Mouse (Mus musculus): ENCODE measurements around the gene Rngtt.
"Not testable (repeated sequence)": the region's sequence is repeated elsewhere in the genome, so short reads cannot be mapped to it uniquely, and the experiment has no call there.

Gene Rngtt

DNA sequence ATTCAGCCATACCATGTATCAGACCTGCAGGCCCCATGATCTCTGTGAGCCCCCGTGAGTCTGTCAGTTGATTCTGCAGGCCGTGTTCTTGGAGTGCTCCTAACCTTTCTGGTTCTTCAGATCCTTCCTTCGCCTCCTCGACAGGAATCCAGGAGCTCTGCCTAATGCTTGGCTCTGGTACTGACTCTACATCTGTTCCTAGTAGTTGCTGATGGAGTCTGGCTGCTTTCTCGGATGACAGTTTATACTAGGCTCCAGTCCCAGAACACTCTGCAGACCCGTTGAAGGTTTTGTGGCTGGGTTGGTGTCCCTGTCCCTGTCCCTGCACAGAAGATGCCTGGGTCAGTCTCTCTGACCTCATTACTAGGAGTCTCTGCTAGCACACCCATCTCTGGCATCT, 131.8 kb downstream of the Rngtt start:
- no peak for DNase-seq (ENCODE audit: low spot score)

DNA sequence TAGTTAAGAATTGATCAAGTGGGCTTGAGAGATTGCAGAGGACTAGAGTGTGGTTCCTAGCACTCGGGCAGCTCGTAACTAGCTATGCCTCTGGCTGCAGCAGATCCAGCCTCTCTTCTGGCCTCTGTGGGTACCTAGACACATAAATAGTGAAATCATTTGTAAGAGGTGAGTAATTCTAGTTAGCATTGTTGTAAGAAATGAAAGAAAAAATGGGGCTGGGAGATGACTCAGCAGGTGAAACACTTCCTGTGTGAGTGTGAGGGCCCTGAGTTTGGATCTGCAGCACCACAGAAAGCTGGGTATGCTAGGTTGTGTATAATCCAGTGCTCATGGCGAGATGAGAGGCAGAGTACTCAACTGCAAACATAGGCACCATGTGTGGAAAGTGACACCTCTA, 136.2 kb downstream of the Rngtt start:
- no peak for DNase-seq (ENCODE audit: low spot score)

DNA sequence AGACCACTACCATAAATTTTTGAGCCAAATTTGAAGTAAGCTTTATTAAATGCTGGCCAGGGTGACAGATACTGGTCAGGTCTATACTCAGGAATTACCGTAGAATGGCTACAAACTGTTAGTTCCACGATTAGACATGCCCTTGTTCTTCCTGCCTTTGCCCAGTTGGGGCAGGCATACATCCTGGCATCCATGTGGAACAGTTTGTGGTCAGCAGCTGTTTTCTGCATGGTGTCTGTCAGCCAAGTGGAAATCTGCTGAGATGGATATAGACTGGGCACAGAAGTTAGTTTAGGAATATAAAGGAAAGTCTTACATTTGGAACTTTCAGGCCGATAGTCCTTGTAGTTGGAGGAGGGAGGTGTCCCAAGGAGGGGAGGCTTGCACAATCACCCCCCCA, 136.8 kb downstream of the Rngtt start:
- no peak for DNase-seq (ENCODE audit: low spot score)

DNA sequence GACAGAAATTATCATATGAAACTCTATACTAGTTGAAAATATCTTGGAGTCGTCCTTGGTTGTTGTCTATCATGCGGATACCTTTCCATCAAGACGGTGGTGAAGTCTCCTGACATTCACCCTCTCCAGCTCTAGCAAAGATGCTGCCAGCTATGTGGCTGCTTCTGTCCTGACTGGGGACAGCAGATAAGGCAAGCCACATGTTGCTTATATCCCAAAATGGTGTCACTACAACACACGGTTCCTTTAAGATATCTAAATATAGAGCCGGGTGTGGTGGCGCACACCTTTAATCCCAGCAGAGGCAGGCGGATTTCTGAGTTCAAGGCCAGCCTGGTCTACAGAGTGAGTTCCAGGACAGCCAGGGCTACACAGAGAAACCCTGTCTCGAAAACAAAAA, 140.2 kb downstream of the Rngtt start:
- DNase-seq (ENCODE audit: low spot score): not testable (repeated sequence)

DNA sequence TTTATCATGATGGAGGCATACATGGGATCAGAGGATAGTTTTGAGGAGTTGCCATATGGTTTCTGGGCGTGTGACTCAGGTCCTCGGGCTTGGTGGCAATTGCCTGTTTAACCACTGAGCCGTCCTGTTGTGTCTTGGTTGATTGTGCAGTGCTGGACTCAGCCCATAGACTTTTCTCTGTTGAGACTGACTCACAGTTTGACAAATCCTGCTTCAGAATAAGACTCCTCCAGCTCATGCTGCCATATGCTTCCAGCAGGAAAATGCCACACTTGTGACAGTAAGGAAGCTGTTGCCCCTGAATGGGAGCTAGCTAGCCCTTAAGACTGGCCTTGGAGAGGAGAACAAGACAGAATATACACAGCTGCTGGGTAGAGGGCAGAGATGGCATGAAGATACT, 149.7 kb downstream of the Rngtt start:
- DNase-seq (ENCODE audit: low spot score): no peak

DNA sequence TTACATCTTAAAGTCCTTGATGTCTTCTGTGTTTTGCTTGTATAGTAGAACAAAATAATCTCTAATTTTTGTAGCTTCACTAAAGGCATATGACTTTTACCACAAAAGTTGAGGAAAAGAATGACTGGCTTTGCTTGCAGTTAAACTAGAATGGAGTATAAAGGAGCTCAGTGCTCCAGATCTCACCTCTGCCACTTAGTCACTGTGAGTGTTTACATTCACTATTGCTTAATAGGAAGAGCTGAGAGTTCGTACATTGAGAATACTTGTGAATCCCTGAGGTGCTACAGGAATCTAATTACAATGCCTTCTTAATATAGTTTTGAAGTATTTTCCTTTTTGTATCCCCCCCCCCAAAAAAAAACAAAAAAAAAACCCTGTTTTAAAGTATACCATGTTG, 154.3 kb downstream of the Rngtt start:
- no peak for DNase-seq (ENCODE audit: low spot score)

DNA sequence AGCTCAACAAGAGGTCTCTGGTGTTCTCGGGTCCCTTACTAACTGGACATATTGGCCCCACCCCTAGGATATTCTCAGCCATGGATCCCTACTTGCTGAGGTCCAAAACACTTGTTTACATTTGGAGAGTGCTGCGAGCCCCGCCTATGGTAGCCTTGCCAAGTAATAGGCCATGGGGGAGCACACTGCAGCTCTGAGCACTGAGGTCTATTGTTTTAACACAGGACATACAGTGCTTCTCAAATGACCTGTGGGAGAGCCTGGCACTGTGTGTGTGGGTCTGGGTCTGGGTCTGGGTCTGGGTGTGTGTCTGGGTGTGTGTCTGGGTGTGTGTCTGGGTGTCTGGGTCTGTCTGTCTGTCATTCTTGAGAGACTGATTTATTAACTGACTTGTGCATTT, 155.8 kb downstream of the Rngtt start:
- no peak for DNase-seq (ENCODE audit: low spot score)

DNA sequence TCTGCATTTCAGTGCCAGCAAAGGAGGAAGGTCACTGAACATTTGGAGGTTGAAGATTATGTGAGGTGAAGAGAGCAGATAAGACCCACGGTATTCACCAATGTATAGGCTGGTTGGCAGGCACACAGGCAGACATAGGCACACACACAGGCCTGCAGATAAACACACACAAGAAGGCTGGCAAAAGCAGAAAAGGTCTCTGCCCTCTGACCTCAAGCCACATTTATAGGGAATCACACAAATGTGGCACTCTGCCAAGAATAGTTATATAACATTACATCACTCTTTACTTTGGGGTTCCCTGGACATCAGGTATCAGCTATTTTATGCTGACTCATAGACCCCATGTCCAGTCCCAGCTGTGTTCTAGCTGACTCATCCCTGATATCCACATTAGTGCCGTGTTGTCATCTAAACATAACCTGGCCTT, 156.9 kb downstream of the Rngtt start:
- DNase-seq (ENCODE audit: low spot score): no peak

DNA sequence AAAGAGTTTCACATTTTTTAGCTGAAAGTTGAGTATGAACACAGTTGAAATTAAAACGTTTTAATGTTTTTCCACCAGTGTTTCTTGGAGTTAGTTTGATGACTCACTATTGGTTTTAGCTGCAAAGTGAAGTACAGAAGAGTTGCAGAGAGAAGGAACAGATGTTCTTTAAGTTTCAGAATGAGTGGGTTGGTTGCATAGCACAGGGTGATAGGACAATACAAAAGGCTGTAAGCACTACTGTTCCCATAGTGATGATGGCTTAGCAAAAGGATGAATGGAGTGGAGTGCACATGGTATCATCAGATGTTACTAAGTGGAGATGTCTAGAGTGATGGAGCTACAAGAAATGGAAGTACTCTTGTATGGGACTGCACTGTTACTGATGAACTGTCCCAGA, 157.5 kb downstream of the Rngtt start:
- DNase-seq (ENCODE audit: low spot score): no peak

DNA sequence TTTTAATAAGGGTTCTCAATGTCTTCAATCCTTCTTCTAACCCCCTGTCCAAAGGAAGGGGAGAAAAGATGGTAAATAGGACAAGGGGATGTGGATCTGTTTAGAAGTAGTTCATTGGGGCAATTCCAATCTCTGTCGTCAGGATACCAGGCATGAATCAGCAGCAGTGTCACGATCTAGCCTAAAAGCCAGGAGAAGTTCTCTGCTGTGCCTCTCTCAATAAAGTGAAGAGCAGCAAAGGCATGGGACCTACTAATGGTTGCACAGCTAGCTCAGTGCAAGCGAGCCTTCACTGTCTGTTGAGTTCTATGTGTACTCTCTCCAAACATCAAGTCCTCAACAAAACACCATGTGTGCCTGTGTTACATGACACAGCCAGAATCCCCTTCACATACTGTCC, 158.0 kb downstream of the Rngtt start:
- DNase-seq (ENCODE audit: low spot score): no peak

DNA sequence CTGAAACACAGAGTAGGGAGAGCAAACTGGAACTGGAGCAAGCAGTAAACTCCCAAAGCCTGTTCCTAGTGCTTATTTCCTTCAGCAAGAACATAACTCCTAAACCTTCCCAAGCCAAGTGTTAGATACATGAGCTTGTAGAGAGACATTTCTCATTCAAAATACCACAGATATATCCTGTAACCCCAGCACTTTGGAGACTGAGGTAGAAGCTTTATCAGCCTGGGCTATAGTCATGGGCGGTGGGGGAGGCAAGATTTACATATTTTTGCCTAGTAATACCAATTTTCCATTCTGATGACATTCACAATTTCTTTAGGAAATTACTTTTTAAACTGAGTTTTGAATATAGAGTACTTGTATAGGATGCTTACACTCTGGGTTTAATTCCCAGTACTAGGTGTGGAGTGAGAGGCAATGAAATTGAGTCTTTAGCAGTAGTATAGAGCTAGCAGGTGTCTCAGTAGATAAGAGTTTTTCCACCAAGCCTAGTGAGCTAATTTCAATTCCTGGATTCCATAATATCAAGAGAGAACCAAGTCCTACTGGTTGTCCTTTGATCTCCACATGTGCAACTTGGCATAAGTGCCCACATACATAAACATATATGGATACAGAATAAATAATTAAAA, 160.7 kb downstream of the Rngtt start:
- DNase-seq (ENCODE audit: low spot score): no peak

DNA sequence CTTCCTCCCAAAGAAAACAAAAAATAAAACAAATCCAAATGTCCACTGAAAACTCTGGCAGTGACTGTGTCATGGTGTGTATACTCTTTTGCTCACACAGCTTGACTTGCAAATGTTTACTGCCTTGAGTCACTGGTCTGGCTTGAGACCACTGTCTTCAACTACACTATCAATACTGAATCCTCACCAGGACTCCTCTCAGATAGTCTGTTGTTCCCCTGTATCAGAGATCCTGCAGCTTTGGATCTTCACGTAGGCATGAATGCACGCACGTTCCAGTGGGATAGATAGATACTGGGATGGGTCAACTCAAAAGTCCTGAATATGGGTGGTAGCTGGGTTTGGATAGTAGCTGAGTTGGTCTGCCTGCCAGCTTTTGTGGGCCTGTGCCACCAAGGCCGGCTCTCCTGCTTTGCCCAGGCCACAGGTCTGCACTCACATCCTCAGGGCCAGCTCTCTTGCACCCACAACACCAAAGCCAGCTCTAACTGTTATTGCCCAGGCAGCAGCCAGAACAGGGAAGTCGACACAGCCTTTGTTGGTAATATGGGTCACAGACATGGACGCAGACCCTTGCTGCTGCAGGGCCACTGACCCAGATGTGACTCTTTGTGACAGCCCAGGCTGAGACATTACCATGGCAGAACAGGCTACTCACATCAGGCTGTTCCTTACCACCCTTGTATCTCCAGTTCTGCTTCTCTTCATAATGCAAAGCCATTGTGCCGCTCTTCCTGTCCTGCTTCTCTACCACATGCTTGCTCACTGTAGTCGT, 168.1 kb downstream of the Rngtt start:
- peak; percentile 67 for DNase-seq (ENCODE audit: low spot score)

DNA sequence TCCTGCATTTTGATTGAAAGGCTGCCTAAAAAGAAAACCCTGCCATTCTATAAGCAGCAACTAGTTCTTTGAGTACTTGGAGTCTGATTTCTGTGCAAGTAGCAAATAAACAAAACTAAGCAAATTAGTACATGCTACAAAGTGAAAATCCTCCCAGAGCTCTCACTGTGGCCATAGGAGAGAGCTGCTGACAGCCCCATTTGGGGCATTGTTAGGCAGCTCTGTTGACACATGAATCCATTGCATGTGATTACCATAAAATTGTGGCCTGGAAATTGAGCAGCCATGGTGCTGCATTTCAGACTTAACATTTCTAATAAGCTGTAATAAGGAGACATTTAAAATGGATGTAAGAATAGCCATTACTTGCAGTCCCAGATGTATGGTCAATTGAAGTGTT, 171.6 kb downstream of the Rngtt start:
- DNase-seq (ENCODE audit: low spot score): no peak

DNA sequence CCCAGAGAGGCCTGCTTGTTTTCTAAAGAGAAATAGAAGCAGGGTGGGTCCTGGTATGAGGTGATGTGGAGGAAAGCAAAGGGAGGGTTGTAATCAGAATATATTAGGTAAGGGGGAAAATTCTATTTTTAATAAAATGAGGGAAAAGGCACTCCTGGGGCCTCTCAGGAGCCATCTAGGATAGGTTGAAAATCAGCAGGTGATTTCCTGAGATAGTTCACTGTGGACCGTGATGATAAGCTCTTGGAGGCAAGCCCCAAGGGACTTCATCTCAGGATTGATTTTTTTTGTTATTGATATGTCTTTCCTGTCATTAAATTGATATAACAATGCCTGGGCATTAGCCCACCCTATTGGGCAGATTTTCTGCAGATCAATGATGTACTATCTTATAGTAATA, 175.9 kb downstream of the Rngtt start:
- DNase-seq (ENCODE audit: low spot score): no peak

DNA sequence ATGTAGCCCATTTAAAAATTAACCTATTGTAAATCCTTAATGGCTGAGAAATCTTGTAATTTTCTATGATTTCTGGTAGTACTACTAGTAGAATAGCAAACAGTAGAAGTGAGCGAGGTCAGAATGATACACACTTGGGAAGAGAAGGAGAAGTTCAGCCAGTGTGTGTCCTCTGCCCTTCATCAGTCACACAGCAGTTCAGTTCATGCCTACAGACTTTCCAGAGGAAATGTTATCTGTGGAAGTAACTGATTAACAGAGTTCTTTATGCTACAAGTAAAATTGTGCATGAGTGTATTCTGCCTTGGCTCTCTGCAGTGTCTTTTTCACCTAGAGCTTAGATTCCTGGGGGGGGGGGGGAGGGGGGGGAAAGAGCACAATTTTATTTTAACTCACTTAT, 181.0 kb downstream of the Rngtt start:
- DNase-seq (ENCODE audit: low spot score): no peak

DNA sequence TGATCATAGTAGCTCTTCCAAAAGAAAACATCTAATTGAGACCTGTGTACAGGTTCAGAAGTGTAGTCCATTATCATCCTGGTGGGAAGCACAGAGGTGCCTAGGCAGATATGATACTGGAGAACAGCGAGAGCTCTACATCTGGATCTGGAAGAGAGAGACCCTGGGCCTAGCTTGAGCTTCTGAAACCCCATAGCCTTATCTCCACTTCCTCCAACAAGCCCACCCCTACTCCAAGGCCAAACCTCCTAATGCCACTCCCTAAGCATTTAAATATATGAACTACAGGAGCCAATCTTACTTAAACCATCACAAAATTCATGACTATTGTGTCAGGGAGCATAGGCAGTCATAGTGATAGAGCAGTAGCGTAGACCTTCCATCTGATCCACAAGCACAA, 184.3 kb downstream of the Rngtt start:
- no peak for DNase-seq (ENCODE audit: low spot score)

DNA sequence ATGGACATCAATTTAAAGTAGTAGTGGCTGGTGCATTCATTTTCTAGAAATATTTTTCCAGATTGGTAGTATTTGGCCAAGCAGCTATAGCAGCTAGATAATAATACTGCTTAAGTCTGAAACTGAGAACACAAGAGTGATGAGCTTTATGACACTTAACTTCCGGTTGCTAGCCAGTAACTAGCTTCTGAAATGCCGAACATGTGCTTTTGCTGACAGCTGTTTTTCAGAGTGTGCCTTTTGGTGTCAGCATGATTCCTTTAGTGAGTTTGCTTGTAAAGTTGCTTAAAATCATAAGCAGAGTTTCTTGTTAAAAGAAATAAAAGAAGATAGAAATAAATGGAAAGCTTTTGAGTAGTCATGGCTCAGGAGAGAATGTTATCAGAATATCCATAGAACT, 186.9 kb downstream of the Rngtt start:
- no peak for DNase-seq (ENCODE audit: low spot score)

DNA sequence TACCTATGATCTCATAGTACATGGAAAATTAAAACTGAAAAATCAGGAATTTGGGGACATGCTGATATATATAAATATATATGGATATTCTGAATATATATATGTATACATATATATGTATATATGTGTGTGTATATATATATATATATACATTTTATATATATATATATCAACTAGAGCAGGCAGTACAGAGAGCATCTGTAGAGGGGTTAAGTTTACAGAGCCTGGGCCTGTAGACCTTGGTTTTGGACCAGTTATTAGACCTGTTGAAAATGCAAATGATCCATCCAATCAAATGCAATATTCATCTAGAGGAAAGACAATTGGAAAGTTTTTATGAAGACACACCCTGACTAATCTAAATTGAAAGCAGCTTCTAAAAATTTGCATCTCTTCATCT, 187.5 kb downstream of the Rngtt start:
- no peak for DNase-seq (ENCODE audit: low spot score)

DNA sequence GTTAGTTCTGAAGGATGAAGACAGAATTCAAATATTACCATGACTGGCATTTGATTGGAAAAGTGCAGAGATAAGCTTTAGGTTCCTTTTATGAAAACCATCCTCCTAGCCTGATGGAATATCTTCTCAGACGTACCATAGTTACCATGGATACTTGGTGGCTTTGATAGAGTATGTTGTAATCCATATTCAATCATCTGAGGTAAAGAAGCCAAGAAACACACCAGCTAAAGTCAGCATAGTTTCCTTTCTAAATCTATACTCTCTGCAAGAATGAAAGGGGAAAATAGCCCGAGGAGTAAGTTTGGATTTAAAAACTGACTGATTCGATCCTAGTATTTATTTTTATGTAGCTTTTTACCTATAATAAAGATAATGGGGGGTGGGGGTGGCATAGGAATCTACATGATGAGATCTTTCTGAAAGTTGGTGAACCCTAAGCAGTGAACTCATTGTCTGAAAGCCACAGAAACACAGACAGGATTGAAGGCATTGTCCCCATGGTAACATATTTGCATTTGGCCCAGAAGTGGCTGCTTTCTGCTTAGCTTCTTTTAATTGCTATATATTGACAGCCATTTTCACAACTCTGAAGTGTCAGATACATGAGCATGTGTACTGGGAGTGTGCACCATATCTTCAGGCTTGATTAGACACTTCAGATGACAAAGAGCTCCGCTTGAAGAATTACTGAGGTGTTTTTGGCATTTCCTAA, 188.2 kb downstream of the Rngtt start:
- DNase-seq (ENCODE audit: low spot score): peak; percentile 17

DNA sequence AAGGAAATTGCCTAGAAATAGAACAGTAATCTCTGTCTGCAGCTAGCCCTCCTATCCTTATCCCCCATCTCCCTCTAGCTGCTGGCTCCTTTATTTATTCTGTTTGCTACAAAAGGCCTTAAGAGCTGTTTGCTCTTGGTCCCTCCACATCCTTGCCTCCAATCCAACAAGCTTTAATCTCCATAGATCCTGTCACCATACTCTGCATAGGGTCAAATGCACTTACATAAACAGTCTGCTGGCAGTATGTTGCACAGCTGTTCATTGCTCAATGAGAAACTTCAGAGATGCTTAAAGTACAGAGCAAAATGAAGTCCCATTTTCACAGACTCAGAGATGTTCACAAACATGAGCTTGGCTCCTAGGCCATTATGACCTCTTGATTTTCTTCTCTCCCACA, 196.5 kb downstream of the Rngtt start:
- no peak for DNase-seq (ENCODE audit: low spot score)

DNA sequence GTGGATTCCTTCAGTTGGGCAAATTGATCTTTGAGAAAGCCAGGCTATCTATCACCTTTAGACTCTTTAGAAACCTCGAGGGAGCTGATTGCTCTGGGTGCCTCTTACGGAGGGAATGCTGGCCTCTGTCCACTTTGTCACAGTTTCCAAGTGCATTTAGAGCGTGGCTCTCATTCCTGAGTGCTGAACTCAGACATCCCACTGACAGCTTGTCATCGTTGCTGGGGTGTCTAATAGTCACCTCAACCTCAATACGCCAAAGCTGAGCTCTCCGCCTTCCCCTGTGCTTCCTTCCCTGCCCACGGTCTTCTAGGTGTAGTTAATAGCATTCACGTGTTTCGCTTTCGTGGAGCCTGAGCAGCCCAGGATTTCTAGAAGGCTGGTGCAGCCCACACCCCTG, 200.4 kb downstream of the Rngtt start:
- DNase-seq (ENCODE audit: low spot score): no peak

DNA sequence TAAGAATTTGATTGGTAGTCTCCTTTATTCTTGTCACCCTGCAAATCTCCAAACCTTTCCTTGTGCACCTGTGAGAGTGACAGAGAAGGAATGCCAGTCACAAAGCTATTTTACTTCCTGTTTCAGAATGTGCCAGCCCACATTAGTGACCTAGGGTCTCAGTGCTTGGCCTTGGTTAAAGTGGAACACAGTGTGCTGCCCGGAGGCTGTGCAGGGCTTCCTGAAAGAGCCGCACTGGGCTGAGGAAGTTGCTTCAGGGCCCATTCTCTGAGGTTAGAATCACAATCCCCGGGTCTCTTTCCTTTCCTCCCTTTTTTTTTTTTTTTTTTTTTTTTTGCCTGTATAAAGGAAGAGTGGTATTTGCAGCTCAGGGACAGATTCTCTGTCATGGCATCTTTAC, 203.3 kb downstream of the Rngtt start:
- DNase-seq (ENCODE audit: low spot score): no peak
